Mouse (Mus musculus) cerebellum, adult 9-11 months (tissue): ENCODE results near the gene AC192777.2.
"Not testable (repeated sequence)": the region's sequence is repeated elsewhere in the genome, so short reads cannot be mapped to it uniquely, and the experiment has no call there.

Experiments
- DNase-seq: peaks from one replicate; pipeline ENCODE4 v3.0.0; 2022

Gene AC192777.2

GRCm38 (mm10) chr17:40095150-40095549, at the start of gene AC192777.2:
Gene AC192777.2 (plus strand): TSS chr17:40095450.
- DNase-seq = not testable (repeated sequence)

- DNase-seq = not testable (repeated sequence)
These were observed 20.9 kb downstream of the AC192777.2 start for GRCm38 (mm10) chr17:40116172-40116571.

GRCm38 (mm10) chr17:40116877-40117276, 21.6 kb downstream of the AC192777.2 start:
- DNase-seq = not testable (repeated sequence)
